Mouse (Mus musculus): Measurements from ENCODE around the gene Grtp1. TPM values are rescaled to one million over a fixed set of nuclear protein-coding genes. Genes with fewer than 3 reads are reported as not detected.

Grtp1 gene
- 1.6 and 97.7 TPM in 2 replicates for polyA plus RNA-seq (2012; rRNA removed)

DNA sequence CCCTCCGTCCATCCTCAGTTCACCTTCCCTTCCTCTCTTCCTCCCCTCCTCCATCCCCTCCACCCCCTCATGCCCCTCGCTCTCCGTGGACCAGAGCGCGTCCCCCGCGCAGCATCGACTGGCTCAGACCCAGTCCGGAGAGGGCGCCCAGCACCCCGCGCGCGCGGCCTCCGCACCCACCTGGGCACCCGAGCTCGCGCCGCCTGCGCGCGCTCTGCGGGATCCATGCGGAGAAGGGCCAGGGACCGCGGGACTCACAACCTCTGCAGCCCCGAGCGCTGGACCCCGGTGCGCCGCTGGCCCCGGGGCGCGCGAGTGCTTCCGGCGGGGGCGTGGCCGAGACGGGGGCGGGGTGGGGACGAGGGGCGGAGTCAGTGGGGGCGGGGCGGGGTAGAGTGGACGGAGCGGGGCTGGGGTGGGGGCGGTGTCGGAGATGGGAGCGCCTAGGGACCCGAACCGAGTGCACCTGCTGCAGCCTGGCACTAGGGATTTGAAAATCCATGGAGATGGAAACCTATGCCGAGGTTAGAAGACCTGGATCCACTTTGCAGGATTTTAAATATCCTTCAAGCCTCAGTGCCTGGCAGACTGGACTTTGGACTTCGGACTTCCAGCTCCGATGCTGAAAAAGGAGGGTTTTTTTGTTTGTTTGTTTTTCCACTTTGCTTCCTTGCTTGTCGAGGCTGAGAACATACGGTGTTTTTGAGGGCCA lies at the start of gene Grtp1:
TSS of gene Grtp1 (minus strand) at position 320 of the 712 bp plus-strand sequence.
- H3K27me3 ChIP-seq (ENCODE audit: control insufficient read depth, insufficient read depth, low read length) = no peaks in the 10 kb centered on the region
- H3K4me3 ChIP-seq (ENCODE audit: control insufficient read depth, low read depth, low read length) = peak within 1 kb of the TSS; percentile 87
- H3K4me1 ChIP-seq (ENCODE audit: control insufficient read depth, insufficient read depth, low read length) = peaks cover 17% of the 10 kb centered on the region
- no peaks in the 10 kb centered on the region for H3K36me3 ChIP-seq (ENCODE audit: control insufficient read depth, insufficient read depth, low read length)
- H3K27ac ChIP-seq (ENCODE audit: control insufficient read depth, insufficient read depth, low read depth, low read length) = no peak within 1 kb of the TSS
- TF ChIP-seq POLR2A (IDR thresholded peaks at IDR 0.05; ENCODE audit: control insufficient read depth, low read depth, low read length) (no peak), CTCF (IDR thresholded peaks at IDR 0.05; ENCODE audit: control insufficient read depth, insufficient read depth, insufficient replicate concordance, low read depth, low read length) (no peak)

DNA sequence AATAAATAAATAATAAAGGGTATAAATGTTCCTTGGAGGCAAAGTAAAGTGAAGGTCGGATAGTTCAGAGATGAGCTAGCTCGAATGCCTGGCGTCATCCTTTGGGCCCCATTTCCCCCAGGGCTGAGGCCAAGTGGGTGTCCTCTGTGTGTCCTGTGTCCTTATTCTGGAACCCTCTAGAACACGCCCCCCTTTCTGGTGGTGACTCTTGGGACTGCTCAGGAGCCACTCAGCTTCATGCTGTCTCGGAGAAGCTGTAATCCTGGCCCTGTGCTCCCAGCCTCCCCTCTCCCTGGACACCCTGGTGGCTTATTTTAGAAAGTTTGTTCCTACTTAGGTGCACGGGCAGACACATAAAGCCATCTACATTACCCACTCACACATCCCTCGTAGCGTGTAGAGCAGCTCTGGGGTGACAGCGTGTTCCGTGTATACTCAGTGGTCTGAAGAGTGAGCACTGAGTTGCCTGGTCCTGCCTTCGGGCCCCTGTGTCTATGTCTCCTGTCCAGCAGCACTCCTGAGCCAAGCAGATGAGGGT lies 44.0 kb upstream of the Grtp1 start:
- Histone ChIP-seq H3K4me3 (ENCODE audit: control insufficient read depth, low read depth, low read length) (no peak overlapping the region), H3K27ac (ENCODE audit: control insufficient read depth, insufficient read depth, low read depth, low read length) (no peak overlapping the region), H3K27me3 (ENCODE audit: control insufficient read depth, insufficient read depth, low read length) (no peaks in the 10 kb centered on the region), H3K36me3 (ENCODE audit: control insufficient read depth, insufficient read depth, low read length) (no peaks in the 10 kb centered on the region), H3K4me1 (ENCODE audit: control insufficient read depth, insufficient read depth, low read length) (no peaks in the 10 kb centered on the region)
- TF ChIP-seq CTCF (IDR thresholded peaks at IDR 0.05; ENCODE audit: control insufficient read depth, insufficient read depth, insufficient replicate concordance, low read depth, low read length) (no peak), POLR2A (IDR thresholded peaks at IDR 0.05; ENCODE audit: control insufficient read depth, low read depth, low read length) (no peak)

DNA sequence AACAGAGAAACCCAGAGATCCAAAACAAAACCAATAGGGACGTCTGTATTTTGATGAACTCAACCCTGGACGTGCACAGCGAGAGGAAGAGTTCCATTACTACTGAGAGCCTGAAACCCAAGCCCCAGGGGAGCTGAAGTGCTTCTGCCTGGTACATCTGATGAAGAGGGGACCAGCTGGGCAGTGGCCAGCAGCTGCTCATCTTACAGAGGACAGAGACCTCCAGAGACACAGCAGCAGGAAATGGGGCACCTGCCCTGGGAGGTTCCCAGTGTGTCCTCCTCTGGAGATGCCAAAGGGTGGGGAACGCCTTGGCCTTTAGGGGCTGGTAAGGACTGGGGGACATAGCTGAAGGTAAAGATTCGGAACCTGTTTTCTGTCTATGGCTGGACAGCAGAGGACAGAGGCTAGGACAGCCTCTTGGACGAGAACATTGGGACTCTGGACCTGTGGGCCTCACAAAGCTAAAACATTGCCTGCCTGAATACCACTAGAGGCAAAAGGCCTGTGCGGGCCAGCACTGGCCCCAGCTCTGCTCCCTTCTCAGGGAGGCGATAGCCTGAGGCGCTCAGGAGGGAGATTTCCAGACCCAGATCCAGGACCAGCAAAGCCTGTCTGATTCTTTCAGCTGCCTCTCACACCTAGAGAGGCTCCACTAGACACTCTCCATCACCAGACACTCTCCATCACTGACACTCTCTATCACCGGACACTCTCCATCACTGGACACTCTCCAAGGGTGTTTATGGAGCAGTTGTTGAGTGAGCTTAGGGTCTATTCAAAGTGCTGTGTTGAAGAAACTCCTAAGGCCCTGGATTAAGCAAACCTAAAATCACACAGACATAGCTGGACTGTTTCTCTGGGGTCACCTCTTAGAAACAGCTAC lies 42.8 kb upstream of the Grtp1 start:
- Histone ChIP-seq H3K36me3 (ENCODE audit: control insufficient read depth, insufficient read depth, low read length) (no peaks in the 10 kb centered on the region), H3K27ac (ENCODE audit: control insufficient read depth, insufficient read depth, low read depth, low read length) (no peak overlapping the region), H3K4me1 (ENCODE audit: control insufficient read depth, insufficient read depth, low read length) (no peaks in the 10 kb centered on the region), H3K4me3 (ENCODE audit: control insufficient read depth, low read depth, low read length) (no peak overlapping the region), H3K27me3 (ENCODE audit: control insufficient read depth, insufficient read depth, low read length) (no peaks in the 10 kb centered on the region)
- TF ChIP-seq CTCF (IDR thresholded peaks at IDR 0.05; ENCODE audit: control insufficient read depth, insufficient read depth, insufficient replicate concordance, low read depth, low read length) (no peak), POLR2A (IDR thresholded peaks at IDR 0.05; ENCODE audit: control insufficient read depth, low read depth, low read length) (no peak)

DNA sequence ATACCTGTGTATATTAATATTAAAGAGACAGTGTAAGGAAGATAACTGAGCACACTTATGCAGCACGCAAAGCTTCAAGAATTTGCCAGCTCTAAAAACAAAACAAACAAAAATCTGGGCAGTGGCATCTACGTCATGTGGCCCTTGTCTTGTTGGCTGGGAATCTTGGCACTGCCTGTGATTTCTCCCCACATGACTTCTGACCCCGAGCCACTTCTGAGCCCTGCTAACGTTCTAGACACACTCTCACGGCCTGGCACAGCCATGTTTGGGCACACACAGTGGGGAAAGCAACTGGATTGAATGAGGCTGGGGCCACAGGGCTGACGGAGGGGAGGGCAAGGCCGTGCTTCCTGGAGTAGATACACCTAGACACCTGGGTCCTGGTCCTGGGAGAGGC lies 40.3 kb upstream of the Grtp1 start:
- no peak for TF ChIP-seq POLR2A (IDR thresholded peaks at IDR 0.05; ENCODE audit: control insufficient read depth, low read depth, low read length)
- TF ChIP-seq CTCF (IDR thresholded peaks at IDR 0.05; ENCODE audit: control insufficient read depth, insufficient read depth, insufficient replicate concordance, low read depth, low read length) = no peak
- Histone ChIP-seq H3K27me3 (ENCODE audit: control insufficient read depth, insufficient read depth, low read length) (no peaks in the 10 kb centered on the region), H3K36me3 (ENCODE audit: control insufficient read depth, insufficient read depth, low read length) (no peaks in the 10 kb centered on the region), H3K4me1 (ENCODE audit: control insufficient read depth, insufficient read depth, low read length) (no peaks in the 10 kb centered on the region), H3K4me3 (ENCODE audit: control insufficient read depth, low read depth, low read length) (no peak overlapping the region), H3K27ac (ENCODE audit: control insufficient read depth, insufficient read depth, low read depth, low read length) (no peak overlapping the region)

DNA sequence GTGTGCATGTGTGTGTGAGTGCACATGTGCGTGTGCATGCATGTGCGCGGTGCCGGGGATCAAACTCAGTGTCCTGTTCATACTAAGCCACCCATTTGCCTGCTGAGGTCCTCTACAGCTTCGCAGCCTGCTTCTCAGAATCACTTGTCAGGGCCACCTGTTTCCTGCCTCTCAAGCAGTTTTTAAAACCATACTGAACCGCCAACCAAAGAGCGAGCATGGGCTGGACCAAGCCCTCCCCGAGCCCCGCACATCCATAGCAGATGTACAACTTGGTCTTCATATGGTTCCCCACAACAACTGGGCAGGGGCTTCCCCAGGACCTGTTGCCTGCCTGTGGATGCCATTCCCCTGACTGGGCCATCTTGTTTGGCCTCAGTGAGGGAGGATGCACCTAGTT lies 39.6 kb upstream of the Grtp1 start:
- Histone ChIP-seq H3K4me1 (ENCODE audit: control insufficient read depth, insufficient read depth, low read length) (no peaks in the 10 kb centered on the region), H3K27ac (ENCODE audit: control insufficient read depth, insufficient read depth, low read depth, low read length) (no peak overlapping the region), H3K27me3 (ENCODE audit: control insufficient read depth, insufficient read depth, low read length) (no peaks in the 10 kb centered on the region), H3K36me3 (ENCODE audit: control insufficient read depth, insufficient read depth, low read length) (no peaks in the 10 kb centered on the region), H3K4me3 (ENCODE audit: control insufficient read depth, low read depth, low read length) (no peak overlapping the region)
- TF ChIP-seq CTCF (IDR thresholded peaks at IDR 0.05; ENCODE audit: control insufficient read depth, insufficient read depth, insufficient replicate concordance, low read depth, low read length) (no peak), POLR2A (IDR thresholded peaks at IDR 0.05; ENCODE audit: control insufficient read depth, low read depth, low read length) (no peak)

DNA sequence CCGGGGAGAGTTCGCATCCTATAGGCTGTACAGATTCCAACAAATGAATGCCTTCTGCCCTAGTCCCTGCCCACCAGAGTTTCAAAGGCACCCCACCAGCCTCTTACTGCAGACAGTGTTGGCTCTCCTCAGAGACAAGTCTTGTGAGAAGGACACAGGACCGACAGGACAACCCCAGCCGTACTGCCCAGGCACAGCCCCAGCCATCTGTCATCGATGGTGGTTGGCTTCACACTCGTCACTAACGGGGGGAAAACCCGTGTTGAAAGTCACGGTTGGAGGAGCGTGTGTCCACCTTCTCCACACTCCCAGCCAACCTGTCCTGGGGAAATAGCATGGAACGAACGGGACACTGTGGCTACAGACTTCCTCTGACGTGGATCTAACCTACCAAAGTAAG lies 34.4 kb upstream of the Grtp1 start:
- H3K4me1 ChIP-seq (ENCODE audit: control insufficient read depth, insufficient read depth, low read length) = no peaks in the 10 kb centered on the region
- no peak for TF ChIP-seq POLR2A (IDR thresholded peaks at IDR 0.05; ENCODE audit: control insufficient read depth, low read depth, low read length)
- no peak for TF ChIP-seq CTCF (IDR thresholded peaks at IDR 0.05; ENCODE audit: control insufficient read depth, insufficient read depth, insufficient replicate concordance, low read depth, low read length)

DNA sequence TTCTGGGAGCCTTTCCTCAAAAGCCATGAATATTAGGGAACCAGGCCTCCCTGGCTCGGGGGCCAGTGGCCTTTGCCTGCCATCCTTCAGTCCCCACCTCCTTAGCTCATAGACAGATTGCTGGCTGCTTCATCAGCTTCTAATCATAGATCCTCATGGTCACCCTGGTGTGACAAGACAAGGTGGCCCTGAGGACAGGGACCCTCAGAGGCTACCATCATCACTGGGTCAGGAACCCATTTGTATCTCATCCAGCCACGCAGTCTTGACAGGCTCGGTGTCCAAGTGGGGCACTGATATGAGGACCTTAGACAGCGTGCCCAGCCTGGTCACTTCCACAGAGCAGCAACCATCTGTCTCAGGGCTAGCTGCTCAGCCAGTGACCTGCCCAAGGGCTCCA lies 30.1 kb upstream of the Grtp1 start:
- H3K36me3 ChIP-seq (ENCODE audit: control insufficient read depth, insufficient read depth, low read length) = no peaks in the 10 kb centered on the region
- no peak overlapping the region for H3K27ac ChIP-seq (ENCODE audit: control insufficient read depth, insufficient read depth, low read depth, low read length)
- TF ChIP-seq CTCF (IDR thresholded peaks at IDR 0.05; ENCODE audit: control insufficient read depth, insufficient read depth, insufficient replicate concordance, low read depth, low read length) = no peak
- no peak for TF ChIP-seq POLR2A (IDR thresholded peaks at IDR 0.05; ENCODE audit: control insufficient read depth, low read depth, low read length)
- H3K4me3 ChIP-seq (ENCODE audit: control insufficient read depth, low read depth, low read length) = no peak overlapping the region
- H3K4me1 ChIP-seq (ENCODE audit: control insufficient read depth, insufficient read depth, low read length) = no peaks in the 10 kb centered on the region
- no peaks in the 10 kb centered on the region for H3K27me3 ChIP-seq (ENCODE audit: control insufficient read depth, insufficient read depth, low read length)

More for the DNA sequence above, 34.4 kb upstream of the Grtp1 start:
- Histone ChIP-seq H3K27ac (ENCODE audit: control insufficient read depth, insufficient read depth, low read depth, low read length) (no peak overlapping the region), H3K27me3 (ENCODE audit: control insufficient read depth, insufficient read depth, low read length) (no peaks in the 10 kb centered on the region), H3K36me3 (ENCODE audit: control insufficient read depth, insufficient read depth, low read length) (no peaks in the 10 kb centered on the region), H3K4me3 (ENCODE audit: control insufficient read depth, low read depth, low read length) (no peak overlapping the region)

All from testis, adult 2 months (tissue).